Mouse (Mus musculus): ENCODE measurements around the gene Plxna4.

DNA sequence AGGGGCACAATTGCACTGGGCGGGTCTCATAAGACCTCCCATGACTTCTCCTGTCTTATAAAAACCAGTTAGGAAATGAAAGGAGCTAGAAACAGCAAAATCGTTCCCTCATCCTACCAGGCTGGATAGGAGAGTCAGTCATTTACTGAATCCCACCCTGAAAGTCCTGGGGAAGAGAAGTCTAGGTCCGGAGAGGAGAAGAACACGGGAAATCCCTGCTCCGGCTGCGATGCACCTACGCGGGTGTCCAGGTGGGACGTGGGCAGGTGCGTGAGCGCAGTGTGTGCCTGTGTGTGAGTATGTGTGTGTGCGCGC lies 1.2 kb downstream of the Plxna4 start:
- no peak for TF ChIP-seq CTCF (IDR thresholded peaks at IDR 0.05)
- no peak for TF ChIP-seq EP300 (IDR thresholded peaks at IDR 0.05)
